Mouse (Mus musculus) T-helper 1 cell (primary cell): ENCODE measurements around the gene Olfr1487.
"Not testable (repeated sequence)": the region's sequence is repeated elsewhere in the genome, so short reads cannot be mapped to it uniquely, and the experiment has no call there.

ENCODE experiments used
- in situ Hi-C: fragments of 300-600 bp; cut with MboI, MseI; formaldehyde crosslinking; loops from one replicate; pipeline ENCODE4 v1.15.1; 2025; ENCODE audit warnings: high pct_unique_total_duplicates

The Olfr1487 gene

DNA sequence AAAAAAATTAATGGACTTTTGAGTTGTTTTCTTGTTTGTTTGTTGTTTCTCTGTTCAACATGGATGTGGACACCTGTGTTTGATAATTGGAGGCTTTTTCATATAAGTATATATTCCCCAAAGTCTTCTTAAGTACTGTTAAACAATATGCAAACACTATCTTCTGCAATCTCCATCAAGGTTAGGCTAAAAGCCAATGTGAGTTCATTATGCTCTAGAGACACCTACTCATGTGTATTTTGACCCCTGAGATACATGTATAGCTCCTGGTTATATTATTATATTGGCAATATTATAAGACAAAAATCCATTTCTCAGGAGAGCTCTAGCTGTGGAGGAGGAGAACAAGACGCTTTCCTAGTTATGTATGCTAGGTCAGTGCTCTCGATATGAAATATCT is at the start of gene Olfr1487:
Olfr1487 (plus strand) TSS at position 301 of the 400 bp plus-strand sequence.
- in situ Hi-C loops: not testable (repeated sequence)

DNA sequence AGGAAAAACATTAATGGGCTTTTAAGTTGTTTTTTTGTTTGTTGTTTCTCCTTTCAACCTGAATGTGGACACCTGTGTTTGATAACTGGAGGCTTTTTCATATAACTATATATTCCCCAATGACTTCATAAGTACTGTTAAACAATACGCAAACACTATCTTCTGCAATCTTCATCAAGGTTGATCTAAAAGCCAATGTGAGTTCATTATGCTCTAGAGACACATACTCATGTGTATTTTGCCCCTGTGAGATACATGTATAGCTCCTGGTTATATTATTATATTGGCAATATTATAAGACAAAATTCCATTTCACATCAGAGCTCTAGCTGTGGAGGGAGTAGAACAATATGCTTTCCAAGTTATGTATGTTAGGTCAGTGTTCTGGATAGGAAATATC is 34.0 kb upstream of the Olfr1487 start, which contains the start of gene Olfr1484:
Olfr1484 (plus strand) TSS at position 301 of the 400 bp plus-strand sequence.
- in situ Hi-C loops: no loop called here

DNA sequence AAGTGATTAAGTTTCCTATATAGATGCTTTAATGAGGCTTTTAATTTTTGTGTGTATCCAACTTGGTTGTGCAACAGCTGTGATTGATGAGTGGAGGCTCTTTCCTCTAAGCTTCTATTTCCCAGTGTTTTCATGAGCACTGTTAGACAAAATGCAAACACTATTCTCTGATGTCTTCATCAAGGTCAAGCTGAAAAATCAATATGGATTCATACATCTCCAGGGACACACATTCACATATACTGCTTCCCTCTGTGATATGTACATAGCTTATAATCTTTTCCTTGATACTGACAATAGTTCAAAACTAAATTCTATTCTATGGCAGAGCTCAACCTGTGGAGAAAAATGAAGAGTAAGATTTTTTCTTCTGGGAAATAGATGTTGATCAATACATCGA is 14.1 kb downstream of the Olfr1487 start, which contains the start of gene Olfr1489:
Olfr1489 (plus strand) TSS at position 301 of the 400 bp plus-strand sequence.
- in situ Hi-C loops: no loop called here

DNA sequence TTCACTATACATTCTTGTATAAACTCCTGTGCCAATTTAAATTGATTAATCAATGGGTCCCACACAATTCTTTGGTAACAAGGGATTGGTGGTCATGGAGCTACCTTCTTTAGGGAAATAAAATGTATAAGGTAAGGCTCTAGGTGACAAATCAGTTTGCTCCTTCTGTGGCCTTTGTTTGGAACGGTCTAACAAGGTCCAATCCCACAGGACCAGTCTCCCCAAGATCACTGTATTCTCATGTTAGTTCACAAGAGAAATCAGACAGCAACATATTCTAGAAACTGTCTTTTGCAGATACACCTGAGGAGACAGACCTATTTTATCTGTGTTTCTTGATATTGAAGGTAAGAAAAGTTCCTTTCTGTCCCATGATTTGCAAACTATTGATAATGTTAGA is 33.6 kb downstream of the Olfr1487 start, which contains the start of gene Olfr1490:
Olfr1490 (plus strand) TSS at position 301 of the 400 bp plus-strand sequence.
- in situ Hi-C loops: no loop called here
